Mouse (Mus musculus): ENCODE measurements around the gene Hs6st2. TPM values are rescaled to one million over a fixed set of nuclear protein-coding genes. Genes with fewer than 3 reads are reported as not detected.

Gene Hs6st2
- polyA plus RNA-seq, 3 experiments from 2014 or later: 0.12 TPM; not detected in 2

Other genes starting within 250 kb of the Hs6st2 start
- not detected for gene Usp26, start 119.4 kb upstream of the Hs6st2 start, polyA plus RNA-seq (2017; shearing (Covaris generic))

Data from inflammation-experienced regulatory T-cells, adult 6 months (primary cell).